Mouse (Mus musculus) frontal cortex, adult 2 months (tissue): Measurements from ENCODE around the gene Lta. TPM values are rescaled to one million over a fixed set of nuclear protein-coding genes. Genes with fewer than 3 reads are reported as not detected.

Experiments
- DNase-seq, 2 experiments: peaks; one replicate each; pipeline ENCODE4 v3.0.0; 2022; ENCODE audit warnings: low spot score in 1 of 2; ENCODE audit errors: extremely low spot score in 1 of 2
- polyA plus RNA-seq: library from polyadenylated mRNA; depleted of rRNA; stranded (reverse); fragments of >200 nt; gene quantifications from 2 replicates; pipeline ENCODE4 v1.2.3, GENCODE M21; 2012

The Lta gene
- polyA plus RNA-seq, 1 experiment, result 0.06 TPM

DNA sequence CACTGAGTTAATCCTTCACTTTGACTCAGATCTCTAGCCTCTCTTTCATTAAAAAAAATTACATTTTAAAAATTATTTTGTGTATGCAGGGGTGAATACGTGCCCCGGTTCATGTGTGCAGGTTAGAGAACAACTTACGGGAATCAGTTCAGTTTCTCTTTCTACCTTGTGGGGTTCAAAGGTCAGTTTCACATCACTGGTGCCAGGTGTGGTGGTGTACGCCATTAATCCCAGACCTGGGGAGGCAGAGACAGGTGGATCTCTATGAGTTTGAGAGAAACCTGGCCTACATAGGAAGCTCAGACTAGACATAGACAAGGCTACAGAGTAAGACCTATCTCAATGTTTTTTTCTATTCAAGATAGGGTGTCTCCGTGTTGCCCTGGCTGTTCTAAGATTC is 7.9 kb upstream of the Lta start:
- DNase-seq, result no peak

DNA sequence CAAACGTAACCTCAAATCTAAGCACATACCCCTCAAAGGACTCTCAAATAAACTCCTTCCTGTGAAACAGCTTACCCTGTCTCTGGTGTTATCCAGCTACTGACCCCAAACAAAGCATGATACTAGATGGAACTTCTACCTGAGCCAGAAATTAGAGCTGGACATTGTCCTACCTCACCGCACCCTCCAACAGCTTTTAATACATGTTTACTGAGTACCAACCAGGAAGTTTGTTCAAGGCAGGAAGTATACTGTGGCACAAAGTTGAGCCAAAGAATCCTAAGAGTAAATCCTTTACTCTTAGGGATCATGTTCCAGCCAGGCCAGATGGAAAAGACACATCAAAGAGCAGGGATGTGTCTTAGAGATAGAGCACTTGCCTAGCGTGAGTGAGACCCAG is 5.4 kb upstream of the Lta start:
- no peak for DNase-seq

DNA sequence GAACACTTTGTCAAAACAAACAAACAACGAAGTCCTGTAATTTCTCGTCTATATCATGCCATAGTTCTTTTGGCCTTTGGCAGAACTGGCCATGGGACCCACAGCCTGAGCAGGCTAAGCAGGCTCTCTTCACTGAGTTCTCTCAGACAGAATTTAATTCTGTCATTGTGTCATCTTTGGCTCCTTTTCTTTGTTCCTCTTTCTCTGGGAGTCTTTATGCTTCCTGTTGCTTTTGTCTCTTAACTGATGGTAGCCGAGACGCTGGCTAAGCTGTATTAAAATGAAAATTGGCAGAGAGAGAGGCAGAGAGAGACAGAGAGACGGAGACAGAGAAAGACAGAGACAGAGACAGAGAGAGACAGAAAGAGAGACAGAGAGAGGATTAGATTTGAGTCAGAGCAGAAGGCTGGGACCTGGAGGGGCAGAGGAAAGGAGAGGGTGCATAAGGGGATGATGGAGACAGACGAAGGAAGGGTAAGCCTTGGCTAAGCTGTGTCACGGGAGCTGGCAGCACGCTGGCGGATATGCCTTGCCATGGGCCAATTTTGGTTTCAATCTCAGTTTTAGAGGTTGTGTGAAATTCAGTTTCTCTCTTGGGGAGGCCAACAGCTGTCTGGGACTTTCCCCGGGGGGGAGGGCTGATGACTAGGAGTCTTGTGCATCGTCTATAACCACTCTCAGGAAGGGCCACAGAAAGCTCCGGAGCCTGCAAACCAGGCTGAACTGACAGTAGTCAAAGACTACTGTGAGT is 4.8 kb upstream of the Lta start:
- DNase-seq, result no peak

DNA sequence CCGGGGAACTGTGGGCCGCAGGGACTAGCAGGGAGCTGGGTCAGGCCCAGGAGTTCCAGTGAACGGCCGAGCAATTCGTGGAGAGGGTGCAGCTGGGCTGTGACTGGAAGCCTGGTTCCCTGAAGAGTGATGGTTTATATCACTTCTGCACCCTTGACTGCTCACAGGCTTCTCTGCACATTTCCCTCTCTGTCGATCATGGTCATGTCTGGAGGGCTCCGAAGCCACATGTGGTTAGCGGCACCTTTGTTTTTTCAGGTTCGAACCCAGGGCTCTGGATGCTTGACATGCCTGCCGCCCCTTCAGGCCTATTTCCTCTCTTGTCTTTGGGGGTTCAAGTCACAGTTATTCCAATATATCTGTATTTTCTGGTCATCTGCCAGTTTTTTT is 224 bp upstream of the Lta start:
- DNase-seq, result no peak

DNA sequence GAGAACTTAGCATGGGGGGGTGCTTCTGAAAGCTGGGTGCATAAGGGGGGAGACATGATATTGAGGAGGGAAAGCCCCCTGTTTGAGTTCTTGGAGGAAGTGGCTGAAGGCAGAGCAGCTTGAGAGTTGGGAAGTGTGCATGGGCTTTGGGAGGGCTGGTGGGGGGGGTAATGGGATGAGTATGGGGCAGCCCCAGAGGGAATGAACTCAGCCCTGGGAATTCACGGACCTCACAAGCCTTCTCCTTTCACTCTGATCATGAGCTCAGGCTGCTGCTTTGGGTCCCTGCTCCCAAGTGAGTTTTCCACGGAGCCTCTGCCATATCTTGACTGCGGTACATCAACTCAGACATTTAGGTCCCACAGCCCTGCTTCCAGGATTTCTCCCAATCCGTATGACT is 2.7 kb downstream of the Lta start:
- DNase-seq, result no peak

GRCm38 (mm10) chr17:35201787-35202186 is 3.4 kb downstream of the Lta start, which contains the start of gene Tnf:
Tnf (minus strand) TSS chr17:35202007.
- DNase-seq, result no peak

- DNase-seq, result no peak
Observed at GRCm38 (mm10) chr17:35201128-35201527, 4.0 kb downstream of the Lta start.

GRCm38 (mm10) chr17:35200398-35200797 is 4.8 kb downstream of the Lta start:
- no peak for DNase-seq

DNA sequence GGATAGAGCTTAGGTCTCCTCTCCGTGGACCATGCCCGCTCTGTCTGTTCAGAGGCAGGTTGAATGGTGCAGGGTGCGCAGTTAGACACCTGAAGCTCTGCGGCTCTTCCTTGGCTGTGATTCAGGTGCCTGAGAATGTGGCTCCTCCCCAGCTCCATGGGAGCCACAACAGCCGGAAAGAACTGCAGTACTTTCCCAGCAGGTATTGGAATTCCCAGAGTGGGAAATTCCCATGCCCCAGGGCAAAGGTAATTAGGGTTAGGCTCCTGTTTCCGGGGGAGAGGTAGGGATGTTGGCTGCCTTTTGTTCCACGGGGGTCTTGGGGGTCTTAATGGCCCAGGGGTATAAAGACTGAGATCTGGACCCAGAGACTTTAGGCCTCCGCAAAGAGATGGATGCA is 6.2 kb downstream of the Lta start:
- no peak for DNase-seq

DNA sequence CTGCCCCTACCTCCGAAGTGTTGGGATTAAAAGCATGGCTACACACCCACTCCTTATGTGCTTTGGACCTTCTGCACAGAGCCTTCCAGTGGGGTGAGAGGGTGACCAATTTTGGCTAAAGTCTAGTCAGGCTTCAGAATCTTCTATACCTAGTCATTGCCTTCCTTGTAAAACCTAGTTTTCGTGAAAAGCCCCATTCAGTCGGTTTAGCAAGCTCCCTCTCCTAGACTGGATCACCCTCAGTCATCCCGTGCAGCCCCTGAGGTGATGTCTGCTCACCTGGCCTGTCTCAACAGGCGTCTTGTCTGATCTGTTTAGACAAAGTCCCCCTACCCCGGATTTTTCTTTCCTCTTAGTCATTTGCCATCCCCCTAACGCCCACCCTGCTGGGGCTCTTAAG is 7.1 kb downstream of the Lta start:
- no peak for DNase-seq

DNA sequence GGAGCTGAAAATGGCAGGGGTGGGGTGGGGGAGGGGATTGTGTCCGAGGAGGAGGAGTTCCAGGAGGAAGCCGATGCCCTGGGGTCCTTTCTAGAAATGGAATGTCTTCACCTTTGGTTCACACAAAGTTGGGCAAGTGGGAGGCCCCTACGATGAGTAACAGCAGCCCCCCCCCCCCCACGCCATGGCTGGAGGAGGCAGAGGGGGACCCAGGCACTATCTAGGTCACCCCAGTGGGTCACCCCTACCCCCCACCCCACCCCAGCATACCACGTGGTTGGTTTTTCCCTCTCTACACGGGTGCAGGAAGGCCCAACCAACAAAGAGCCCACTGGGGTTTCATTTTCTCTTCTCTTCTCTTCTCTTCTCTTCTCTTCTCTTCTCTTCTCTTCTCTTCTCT is 8.0 kb downstream of the Lta start:
- no peak for DNase-seq

DNA sequence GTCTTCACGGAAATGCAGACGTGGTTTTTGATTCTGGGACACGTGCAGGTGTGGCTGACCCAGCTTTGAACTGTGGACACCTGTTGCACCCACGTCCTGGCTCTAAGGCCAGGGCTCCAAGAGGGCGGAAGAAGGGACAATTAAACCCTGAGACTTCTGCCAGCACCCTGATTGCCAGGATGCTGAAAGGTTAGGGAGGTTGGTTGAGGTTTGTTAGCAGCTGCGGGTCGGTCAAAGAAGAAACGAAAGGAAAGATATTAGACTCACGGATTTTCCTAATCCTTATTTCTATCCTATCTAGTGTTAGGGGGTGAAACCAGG is 8.9 kb downstream of the Lta start:
- DNase-seq, result no peak

DNA sequence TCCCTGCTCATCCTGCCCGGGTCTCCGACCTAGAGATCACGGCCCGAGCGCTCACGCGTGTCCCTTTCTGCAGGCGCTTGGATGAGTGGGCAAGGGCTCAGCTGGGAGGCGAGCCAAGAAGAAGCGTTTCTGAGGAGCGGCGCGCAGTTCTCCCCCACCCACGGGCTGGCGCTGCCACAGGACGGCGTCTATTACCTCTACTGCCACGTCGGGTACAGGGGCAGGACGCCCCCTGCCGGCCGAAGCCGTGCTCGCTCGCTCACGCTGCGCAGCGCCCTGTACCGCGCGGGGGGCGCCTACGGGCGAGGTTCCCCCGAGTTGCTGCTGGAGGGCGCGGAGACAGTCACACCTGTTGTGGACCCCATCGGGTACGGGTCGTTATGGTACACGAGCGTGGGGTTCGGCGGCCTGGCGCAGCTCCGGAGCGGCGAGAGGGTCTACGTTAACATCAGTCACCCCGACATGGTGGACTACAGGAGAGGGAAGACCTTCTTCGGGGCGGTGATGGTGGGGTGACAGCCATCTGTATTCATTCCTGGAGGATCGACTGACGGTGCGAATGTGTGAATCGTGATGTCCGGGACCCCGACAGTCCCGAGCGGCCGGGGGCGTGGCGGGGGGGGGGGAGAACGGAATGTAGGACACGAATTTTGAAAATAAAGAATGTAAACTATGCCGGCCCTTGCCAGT is 9.4 kb downstream of the Lta start:
- DNase-seq, result peak in 1 of 2 experiments; percentile 87

GRCm38 (mm10) chr17:35194844-35195630 is 10.1 kb downstream of the Lta start:
- DNase-seq, result no peak

DNA sequence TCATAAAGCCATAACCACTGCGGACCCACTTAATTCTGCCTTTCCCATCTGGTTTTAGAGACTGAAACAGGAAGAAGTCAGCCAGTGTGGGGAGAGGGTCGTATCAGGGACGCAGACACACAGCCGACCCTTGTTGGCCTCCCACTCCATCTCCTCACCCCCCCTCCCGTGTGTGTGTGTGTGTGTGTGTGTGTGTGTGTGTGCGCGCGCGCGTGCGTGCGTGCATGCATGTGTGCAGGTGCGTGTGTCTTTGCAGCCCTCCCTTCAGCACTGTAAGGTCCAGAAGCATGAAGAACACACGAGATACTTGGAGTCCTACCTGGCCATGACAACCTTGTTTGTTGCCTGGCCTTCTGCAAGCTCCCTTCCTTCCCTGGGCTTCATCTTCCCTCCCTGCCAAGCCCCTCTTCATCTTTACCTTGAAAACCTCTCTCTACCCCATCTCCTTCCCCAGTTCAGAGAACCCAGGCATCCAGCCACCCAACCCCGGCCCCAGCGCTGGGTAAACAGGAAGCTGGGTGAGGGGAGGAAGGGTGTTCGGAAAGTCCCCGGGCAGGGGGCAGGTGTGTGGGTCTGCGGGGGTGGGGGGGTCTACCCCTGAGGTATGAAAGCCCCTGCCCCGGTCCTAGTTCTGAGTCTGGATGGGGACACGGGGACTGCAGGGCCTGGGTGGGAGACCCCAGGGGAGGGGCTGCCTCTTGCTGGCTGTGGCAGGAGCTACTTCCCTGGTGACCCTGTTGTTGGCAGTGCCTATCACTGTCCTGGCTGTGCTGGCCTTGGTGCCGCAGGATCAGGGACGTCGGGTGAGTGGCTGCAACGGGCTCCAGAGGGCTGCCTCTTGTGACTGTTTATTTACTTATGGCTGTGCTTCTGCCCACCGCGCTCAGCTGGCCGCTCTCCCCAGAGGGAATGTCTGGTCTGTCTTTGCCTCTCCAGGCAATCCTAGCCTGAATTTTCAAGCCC is 11.0 kb downstream of the Lta start, which contains the start of gene Ltb:
Gene Ltb (plus strand): TSS at position 559 of the 963 bp plus-strand sequence.
- no peak for DNase-seq

GRCm38 (mm10) chr17:35192924-35193323 is 12.2 kb downstream of the Lta start:
- DNase-seq, result no peak

DNA sequence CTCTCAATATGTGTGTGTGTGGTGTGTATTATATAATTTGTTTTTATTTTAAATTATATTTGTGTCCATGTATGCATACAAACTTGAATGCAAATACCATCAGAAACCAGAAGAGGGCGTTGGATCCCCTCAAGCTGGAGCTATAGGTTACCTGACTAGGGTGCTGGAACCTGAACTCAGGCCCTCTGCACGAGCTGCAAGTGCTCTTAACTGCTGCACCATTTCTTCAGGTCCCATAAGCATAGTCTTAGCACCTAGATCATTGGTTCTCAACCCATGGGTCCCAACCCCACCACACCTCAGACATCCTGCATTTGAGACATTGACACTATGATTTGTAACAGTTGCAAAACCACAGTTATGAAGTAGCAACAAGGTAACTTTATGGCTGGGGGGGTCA is 13.4 kb downstream of the Lta start:
- no peak for DNase-seq

DNA sequence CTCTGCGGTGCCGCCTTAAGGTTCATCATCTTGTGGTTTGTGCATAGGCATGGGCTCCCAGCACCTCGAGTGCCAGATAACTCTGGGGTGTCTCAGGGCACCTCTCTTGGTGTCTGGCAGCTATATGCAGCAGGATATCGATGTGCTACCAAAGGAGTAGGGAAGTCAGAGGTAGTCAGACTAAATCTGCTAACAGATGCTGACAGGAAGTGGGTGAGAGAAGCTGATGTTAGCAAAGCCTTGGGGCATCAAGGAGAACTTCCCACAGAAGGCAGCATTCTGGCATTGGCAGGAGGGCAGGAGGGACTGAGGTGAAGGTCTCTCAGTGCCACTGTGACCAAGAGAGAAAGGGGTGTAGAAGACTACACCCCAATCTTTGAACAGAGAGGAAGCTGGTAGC is 15.1 kb downstream of the Lta start:
- no peak for DNase-seq

DNA sequence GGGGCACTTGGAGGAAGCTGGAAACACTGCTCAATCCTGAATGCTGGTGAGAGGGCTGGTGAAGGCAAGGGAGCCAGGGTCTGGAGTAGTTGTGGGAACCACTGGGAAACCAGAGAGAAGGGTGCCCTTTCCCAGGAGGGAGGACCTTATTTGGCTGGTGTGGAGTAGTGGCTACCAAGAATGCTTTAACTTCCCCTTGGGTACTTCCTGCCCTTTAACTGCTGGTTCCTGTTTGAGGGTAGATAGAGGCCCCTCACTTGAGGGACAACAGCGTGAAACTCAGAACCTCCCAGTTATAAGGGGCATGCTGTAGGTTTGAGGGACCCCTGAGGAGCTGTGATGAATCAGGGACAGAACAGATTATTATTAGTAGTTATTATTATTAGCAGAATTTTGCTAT is 16.0 kb downstream of the Lta start:
- DNase-seq, result no peak

DNA sequence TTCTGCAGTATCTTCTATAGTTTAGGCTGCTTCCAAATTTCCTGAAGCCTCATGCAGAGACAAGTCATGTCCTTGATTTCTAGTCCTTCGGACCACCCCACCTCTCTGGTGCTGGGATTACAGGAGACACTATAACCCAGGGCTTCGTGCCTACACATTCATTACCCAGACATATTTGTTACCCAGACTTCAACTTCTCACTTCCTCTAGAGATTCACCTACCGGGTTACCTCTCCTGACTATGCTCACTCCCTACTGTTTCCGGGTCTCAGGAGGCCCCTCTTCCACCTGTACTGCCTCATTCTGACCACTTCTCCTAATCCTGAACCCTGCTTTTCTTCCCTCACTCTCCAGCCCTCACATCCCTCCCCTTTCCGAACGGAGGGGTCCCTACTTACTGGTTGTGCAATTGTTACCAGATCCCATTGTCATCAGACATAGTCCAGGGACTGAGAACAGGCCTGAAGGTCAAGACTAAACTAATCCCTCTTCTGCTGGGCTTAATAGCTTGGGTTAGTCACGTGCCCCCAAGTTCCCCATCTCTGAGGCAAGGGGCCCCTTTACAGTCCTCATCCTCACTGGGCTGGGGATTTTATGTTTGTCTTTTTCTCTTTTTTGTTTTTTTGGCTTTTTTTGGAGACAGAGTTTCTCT is 17.1 kb downstream of the Lta start, which contains the start of gene Lst1:
Gene Lst1 (minus strand): TSS at position 481 of the 652 bp plus-strand sequence.
- DNase-seq, result no peak
